ENCODE assay signal across 10 mouse cellular contexts in genomic region chr14:102906826-102907225, GRCm38 (mm10).
A peak's percentile ranks its signal among the peaks of the same experiment; 100 is the strongest.
DNase-seq lines count a peak whose midpoint lies in the region; ATAC-seq and TF ChIP-seq lines count a peak whose summit lies in the region.
"Had no signal": no experiment of that assay in that cellular context is flagged by ENCODE, and none has a peak within 500 bp of the region (broad histone marks: within the 10 kb centered on the region; RNA-seq: fewer than 3 reads in every experiment).

No protein-coding gene starts in this region.

- H3K4me1 ChIP-seq in brown adipose tissue, adult 24 weeks (ENCODE audit: control insufficient read depth, insufficient read depth, insufficient read length, low read length), result no peaks in the 10 kb centered on the region; the same call in 1 of the 2 replicates
- H3K4me1 ChIP-seq: hindbrain, embryonic 15.5 days had no signal

- intact Hi-C loops in left cerebral cortex, adult 2 months (cut with DNase I), result no loop called here
- intact Hi-C loops in left cerebral cortex, postnatal 10 days (cut with DNase I), result no loop called here

- ATAC-seq in megakaryocyte, adult 5-6 weeks (ENCODE audit: poor library complexity, severe bottlenecking), result peak; percentile 72

- no peak for DNase-seq in left cerebral cortex, adult 2 months (ENCODE audit: extremely low spot score in 1 of 2, low spot score in 2 of 2)
- no peak for DNase-seq in left cerebral cortex, postnatal 10 days (ENCODE audit: extremely low spot score in 1 of 2, low spot score in 2 of 2)
- DNase-seq in thymus, postnatal 14 days, result peak; percentile 56
- DNase-seq in gastrocnemius, postnatal 4 days (ENCODE audit: low spot score in 2 of 2), result no peak
- no peak for DNase-seq in right cerebral cortex, postnatal 10 days (ENCODE audit: low spot score in 2 of 2)
- DNase-seq: cerebellum, postnatal 14 days had no signal

- no peak overlapping the region for H3K4me3 ChIP-seq in left cerebral cortex, adult 2 months
- no peak overlapping the region for H3K4me3 ChIP-seq in brown adipose tissue, adult 24 weeks (ENCODE audit: insufficient read depth, low read depth, low read length)
- H3K4me3 ChIP-seq: hindbrain, embryonic 15.5 days; limb, embryonic 13.5 days had no signal

- H3K27ac ChIP-seq in left cerebral cortex, adult 2 months, result 0 out of 2 replicates have a peak overlapping the region, but pooled peaks have one; percentile 4
- H3K27ac ChIP-seq in brown adipose tissue, adult 24 weeks (replicated peaks; ENCODE audit: low read depth, low read length), result peak overlapping the region; percentile 72
- H3K27ac ChIP-seq: hindbrain, embryonic 15.5 days; limb, embryonic 13.5 days had no signal

- no peak for TF ChIP-seq CTCF in left cerebral cortex, adult 2 months (IDR thresholded peaks at IDR 0.05)
